Mouse (Mus musculus): ENCODE results near the gene Itih1. TPM values are rescaled to one million over a fixed set of nuclear protein-coding genes. Genes with fewer than 3 reads are reported as not detected.

Itih1 gene
- total RNA-seq (2021) (1 to 10 TPM in 1 of 2 experiments, not detected in 1; 2.2 TPM), polyA plus RNA-seq (2012; rRNA removed) (0.37 TPM in 1 of 2 replicates, not detected in the other)
- long read RNA-seq, result 0 reads

DNA sequence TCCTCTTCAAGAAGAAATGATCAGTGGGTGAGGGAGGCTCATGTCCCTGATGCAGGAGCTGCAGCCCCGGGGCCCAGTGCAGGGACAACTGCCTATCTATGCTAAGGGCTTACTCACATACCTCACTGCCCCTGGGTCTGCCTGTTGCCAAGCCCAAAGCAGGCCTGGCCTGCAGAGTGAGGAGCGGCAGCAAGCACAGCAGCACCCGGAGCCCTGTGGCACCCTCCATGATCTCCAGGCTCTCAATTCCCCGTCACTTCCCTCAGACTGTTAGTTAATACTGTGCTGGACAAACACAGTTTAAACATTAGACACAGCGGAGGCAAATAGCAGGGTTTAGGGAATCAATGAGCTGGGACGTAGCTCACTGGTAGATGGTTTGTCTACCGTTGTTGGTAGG lies at the start of gene Itih1:
Itih1 (minus strand) TSS at position 252 of the 400 bp plus-strand sequence.
- no peak for DNase-seq

DNA sequence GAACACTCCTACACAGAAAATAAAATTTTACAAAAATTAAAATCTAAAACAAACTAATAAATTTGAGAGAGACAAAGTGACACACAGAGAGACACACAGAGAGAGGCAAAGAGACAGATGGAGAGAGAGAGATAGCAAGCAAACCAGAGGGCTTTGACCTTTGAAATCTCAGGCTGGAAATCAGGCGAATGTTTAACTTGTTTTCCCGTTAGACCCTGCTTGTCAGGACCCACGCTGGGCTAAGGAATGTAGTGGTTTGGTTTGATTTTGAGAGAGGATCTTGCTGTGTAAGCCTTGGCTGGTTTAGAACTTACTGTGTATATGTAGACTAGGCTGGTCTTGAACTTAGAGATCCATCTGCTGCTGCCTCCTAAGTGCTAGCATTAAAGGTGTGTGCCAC lies 33.1 kb upstream of the Itih1 start:
- no peak for DNase-seq

DNA sequence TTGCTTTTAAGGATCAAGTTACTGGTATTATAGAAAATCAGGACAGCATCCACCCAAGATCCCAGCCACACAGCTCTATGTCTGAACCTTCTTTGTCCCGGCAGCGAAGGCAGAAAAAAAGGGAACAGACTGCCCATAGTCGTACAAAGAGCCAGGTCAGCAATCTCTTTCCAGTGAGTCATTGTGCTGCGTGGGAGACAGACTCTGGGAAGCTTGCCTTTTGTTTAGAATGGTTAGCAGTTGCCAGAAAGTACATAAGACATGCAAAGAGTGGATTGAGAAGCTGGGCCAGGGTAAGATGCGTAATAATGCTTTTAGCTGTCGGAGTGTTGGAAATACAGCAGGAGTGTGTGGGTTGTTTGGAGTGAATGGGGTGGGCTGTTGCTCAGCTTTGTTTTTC lies 31.1 kb upstream of the Itih1 start:
- peak; percentile 53 for DNase-seq

DNA sequence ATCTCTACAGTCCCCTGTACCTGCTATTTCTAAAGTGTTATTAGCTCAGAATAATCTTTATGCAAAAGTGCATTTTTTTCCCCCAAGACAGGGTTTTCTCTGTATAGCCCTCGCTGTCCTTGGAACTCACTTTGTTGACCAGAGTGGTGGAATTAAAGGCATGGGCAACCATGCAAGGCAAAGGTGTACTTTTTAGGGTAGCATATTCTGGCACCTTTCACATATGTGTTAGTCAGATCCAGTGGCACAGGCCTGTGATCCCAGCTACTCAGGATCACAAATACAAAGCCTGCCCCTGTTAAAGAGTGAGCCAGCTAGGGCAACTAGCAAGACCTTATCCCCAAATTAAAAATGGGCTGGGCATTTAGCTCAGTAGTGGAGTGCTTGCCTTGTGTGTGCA lies 17.3 kb upstream of the Itih1 start:
- DNase-seq, result no peak

DNA sequence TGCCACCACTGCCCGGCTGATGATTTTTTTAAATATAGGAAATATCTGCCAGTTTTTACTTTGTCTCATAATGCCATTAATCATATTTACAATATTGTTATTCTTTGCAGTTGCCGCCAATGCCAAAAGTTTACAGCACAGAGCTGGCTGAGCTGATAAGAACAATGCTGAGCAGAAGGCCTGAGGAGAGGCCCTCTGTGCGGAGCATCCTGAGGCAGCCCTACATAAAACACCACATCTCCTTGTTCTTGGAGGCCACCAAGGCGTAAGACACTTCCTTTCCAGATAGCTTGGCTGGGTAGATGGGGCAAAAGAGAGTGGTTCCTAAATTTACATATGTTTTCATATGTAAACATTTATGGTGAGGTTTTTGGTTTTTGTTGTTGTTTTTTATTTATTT lies 15.9 kb upstream of the Itih1 start:
- DNase-seq, result no peak

DNA sequence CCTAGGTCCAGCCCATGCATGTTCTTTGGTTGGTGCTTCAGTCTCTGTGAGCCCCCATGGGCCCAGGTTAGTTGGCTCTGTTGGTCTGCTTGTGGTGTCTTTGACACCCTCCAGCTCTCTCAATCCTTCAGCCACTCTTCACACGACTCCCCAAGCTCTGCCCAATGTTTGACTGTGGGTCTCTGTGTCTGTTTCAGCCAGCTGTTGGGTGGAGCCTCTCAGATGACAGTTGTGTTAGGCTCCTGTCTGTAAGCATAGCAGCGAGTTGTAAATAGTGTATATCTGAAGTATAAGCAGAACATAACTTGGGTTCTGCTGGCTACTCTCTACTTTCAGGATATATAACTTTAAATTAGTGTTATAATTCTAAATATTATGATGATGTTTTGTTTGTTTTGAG lies 15.4 kb upstream of the Itih1 start:
- no peak for DNase-seq

DNA sequence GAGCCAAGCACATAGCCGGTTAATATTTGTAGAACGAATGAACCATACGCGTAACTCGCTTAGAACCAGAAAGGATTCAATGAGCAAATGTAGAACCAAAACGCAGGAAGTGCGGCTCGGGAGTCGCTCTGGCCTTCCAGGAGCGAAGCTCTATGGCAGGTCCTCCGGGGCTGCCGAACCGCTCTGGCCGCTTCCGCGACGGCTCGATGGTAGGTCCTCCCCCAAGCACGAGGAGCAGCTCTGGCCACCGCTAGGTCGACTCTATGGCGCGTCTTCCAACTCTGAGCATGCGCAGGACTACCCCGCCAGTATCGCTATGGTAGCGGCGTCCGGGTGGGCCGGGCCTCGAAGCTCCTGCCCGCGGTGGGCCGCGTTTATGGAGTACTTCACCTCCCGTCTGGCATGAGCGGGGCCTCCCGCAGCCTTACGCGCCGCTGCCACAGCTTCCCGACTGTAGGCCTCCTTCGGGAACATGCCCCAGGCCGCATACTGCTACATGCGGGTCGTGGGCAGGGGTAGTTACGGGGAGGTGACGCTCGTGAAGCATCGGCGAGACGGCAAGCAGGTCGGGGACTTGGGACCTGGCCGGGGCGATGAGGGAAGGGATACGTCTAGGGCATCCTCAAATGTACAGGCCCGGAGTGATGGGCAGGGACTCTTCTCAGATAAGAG lies 8.2 kb upstream of the Itih1 start, which contains the start of gene Nek4:
Nek4 (plus strand) TSS at position 224 of the 672 bp plus-strand sequence.
- DNase-seq, result peak; percentile 98

DNA sequence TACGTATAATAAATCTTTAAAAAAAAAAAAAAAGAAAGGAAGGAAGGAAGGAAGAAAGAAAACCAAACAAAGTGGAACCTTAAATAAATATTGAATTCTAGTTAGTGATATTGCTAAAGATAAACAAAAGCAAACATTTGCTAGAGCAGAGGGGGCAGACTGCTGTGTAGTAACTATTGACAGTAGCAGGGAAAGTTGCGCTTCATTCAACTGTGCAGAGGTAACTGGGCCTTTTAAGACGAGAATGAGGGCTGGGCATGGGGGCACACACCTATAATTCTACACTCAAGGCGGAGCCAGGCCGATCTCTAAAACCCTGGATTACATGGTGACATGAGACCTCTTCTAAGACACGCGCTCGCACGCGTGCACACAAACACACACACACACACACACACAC lies 6.9 kb upstream of the Itih1 start:
- DNase-seq, result no peak

DNA sequence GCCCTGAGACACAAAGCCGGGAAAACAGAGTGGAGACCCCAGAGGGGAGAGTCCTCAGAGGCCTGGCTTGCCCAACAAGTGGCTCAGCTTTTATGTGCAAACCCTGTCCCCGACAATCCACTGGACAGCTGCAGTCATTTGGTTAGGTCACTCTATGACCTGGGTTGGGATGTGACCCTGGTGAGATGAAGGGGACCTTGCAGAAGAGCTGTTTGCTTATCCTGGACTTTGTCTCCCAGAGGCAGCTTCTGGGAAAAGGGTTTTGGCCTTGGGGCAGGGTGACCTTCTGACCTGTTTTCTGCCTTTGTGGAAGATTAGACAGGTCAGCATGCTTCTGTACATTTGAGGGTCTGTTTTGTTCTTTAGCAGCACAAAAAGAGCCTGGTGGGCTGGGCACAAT lies 1.7 kb upstream of the Itih1 start:
- DNase-seq, result peak; percentile 34

DNA sequence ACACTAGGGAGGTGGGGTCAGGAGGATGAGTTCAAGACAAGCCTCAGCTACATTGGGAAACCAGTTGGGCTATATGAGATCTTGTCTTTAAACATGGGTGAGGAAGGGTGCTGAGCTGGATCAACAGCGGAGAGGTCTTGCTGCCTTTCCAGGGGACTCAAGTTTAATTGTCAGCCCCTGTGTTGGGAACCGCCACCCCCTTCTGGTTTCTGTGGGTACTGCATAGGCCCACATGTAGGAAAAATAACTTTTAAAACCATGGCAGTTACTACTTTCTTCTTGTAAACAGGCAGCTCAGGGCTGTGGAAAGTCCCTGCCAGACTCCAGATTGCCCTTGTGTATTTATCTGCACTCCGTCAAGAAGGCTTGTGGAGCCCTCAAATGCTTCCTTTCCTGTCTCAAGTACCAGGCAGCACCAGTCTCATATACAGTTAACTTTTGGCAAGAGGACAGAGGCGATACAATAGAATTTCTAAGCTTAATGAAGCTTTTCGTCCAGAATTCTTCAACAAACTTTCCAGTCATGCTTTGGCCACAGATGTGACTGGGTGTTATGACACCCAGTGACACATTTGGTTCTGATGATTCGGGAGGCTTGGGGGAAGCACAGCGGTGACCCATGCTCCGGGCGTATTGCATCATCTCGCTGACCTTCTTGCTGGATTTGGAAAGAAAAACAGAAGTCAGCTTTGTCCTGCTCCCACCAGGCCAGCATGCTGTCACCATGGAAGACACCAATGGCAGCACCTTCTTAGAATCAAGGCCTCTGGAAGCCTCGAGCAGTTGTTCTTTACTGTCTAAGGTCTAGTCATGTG lies 978 bp upstream of the Itih1 start:
- peak; percentile 87 for DNase-seq

DNA sequence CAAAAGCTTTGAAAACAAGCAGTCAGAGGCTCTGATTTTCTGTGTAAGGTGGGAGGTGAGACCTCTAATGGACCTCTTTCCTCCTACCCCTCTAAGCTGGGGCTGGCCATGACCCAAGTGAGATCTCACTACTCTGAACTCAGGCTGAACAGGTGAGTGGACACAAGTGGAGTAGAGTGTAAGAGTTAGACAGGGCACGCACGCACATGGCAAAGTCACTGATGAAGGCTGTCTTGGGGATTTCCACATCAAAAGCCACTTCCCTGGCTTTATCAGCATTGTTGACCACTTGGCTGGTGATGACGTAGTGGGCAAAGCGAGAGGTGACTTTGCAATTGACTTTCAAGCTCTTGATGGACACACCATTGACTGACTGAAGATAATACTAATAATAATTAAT lies 835 bp downstream of the Itih1 start:
- no peak for DNase-seq

DNA sequence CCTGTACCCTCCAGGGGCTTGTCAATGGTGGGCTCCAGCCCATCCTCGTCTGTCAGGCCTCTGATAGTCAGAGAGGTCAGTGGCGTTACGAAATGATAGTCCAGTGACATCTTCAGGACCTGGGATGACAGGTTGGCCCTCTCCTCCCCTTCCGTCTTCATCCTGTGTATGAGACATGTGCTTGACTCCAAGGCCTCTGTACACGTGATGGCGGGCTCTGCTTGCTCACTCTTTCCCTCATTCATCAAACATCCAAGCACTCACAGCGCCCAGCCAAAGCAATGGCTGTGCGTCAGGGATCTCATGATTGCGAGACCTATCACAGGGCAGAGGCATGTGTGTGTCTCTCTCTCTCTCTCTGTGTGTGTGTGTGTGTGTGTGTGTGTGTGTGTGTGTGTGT lies 9.7 kb downstream of the Itih1 start:
- DNase-seq, result peak; percentile 72

DNA sequence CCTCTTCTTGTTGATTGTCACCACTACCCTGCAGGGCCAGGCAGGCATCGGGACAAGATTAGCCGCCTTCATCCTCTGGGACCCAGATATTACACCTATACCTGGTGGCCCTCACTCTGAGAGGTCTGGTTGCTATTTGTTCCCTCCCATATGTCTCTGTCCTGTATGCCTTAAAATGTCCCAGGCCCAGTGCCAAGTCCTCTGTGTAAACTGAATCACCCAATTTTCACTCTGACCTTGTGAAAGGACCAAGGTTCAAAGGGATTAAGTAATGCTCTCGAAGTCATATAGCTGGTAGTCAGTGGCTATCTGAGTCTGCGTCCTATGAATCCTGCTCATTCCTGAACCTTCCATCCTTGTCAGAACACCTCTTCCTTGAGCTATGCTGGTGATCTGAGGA lies 12.7 kb downstream of the Itih1 start:
- peak; percentile 60 for DNase-seq

DNA sequence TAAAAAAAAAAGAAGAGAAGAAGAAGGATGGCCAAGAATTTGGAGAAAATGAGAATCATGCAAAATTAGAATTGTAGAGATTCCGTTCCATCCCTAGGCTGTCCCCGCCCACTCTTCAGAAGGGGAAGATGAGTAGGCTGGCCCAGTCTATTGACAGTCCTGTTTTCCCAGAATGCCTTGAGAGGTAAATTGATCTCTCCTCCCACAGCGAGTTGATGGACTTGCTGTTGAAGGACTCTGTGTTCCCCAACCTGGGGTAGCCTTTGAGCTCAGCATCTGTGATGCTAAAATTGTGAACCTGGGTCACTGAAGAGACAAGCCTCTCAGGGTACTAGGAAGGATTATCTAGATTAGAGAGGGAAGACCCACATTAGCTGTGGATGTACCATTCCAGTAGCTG lies 17.6 kb downstream of the Itih1 start:
- no peak for DNase-seq

DNA sequence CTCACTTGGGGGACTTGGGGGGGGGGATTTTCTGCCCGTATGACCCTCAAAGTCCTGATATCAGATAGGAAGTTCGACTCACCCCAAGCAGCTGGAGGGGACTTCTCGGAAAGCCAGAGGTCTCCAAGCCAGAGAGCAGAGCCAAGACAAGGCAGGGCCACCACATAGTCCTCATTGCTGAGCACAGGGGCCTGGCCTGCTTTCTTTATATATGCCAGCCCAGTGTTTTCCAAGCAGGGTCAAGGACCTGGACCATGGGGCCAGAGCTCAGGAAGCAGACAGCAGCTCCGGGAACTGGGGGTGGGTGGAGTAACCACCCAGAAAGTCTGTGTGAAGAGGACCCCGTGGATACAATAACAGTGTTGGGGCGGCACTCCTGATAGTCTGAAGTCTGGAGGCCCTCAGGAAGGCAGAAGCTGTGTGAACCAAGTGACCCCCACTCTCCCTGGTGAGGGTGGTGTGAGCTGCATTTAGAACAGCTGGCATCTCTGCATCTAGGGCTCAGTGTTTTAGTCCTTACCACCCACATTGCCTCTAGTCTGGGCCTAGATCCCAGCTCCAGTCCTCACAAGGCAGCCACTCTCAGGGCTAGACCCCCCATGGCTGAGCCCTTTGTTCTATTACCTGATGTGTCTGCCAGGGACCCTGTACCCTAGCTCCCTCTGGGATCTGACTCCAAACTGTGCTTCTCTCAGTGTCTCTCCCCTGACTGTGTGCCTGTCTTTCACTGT lies 19.5 kb downstream of the Itih1 start, which contains the start of gene Itih3:
Itih3 (minus strand) TSS at position 386 of the 731 bp plus-strand sequence.
- DNase-seq, result no peak

DNA sequence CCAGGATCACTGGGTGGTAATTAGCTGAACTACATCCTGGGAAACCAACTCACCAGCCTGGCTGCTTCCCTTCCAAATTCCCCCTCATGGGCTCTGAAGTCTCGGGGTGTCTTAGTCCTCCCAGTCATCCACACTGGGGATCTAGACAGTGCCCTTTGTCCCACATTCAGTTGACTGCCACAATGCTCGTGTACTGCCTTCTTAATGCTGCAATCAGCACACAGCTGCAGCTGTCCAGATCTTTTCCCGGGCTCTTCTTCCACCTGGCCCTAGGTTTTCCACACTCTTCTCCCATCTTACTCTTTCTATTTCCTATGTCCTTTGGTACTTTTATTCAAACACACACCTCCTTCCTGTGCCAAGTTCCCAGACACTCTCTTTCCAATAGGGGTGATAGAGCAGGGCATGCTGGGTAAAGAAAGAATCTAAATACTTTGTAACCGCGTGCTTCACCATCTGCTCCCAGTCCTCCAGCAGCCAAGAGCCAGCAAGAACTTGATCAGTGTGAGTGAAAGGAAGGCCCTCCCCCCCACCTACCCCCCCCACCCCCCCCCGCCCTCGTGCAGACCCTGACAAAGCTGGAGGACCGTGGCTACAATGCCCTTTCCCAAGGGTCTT lies 20.9 kb downstream of the Itih1 start:
- no peak for DNase-seq

DNA sequence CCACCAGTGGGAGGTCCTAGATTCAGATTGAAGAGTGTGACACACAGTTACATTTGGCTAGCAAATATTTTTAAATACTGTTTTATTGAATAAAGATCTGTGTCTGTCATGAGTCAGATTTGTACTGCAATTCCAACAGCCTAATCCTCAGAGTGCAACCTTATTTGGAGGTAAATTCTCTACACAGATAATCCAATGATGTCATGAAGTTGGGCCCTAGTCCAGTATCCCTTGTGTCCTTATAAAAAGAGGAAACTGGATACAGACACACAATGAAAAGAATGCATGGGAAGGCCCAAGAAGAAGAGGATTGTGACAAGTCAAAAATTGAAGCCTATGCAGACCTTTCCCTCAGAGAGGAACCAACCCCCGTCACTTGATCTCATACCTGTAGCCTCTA lies 26.6 kb downstream of the Itih1 start:
- no peak for DNase-seq

DNA sequence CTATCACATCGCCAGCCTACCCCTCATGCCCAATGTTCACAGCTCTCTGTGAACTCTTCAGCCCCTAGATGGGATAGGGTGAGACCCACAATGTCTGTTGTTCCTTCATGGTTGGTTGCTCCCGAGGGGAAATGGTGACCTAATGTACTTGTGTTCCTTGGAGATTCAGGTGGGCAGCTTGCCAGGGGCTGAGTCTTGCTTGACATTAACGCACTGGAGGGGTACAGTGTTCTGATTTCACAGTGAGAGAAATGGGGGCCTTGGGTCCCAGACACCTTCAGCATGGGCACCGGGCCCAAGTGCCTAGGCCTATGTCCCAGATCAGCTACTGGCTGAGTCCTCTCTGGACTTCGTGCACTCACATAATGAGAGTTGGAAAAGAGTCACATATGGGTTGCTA lies 29.7 kb downstream of the Itih1 start:
- DNase-seq, result no peak

DNA sequence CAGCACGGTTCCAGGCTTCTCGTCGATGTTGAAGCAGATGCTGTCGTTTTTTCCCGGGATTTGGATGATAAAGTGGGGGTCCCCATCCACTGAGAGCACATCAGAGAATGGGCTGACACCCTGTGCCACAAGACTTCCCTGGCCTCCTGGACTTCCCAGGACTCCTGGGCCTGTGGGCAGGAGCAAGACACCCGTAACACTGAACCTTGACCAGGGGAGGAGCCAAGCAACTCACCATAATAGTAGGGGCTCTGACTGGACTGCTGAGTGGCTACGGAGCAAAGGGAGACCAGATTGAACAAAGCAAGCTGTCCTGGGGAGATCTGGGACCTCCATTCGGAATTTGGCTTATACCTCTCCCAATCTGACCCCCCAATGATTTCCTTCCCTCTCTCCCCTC lies 30.4 kb downstream of the Itih1 start:
- DNase-seq, result no peak

DNA sequence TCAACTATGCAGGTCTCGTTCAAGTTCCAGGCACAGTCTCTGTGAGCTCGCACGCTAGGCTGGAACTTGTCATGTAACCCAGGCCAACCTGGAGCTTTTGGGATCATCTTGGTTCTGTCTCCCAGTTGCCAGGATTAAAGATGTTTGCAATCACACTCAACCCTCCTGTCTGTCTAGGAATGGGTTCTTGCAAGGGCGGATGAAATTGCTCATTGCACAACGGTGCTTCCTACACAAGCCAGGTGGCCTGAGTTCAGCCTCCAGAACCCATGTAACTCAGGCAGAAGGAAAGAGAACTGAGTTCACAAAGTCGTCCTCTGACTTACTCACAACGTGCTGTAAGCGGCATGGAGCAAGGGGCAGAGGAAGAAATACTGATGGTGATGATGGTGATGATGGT lies 31.9 kb downstream of the Itih1 start:
- DNase-seq, result no peak

DNA sequence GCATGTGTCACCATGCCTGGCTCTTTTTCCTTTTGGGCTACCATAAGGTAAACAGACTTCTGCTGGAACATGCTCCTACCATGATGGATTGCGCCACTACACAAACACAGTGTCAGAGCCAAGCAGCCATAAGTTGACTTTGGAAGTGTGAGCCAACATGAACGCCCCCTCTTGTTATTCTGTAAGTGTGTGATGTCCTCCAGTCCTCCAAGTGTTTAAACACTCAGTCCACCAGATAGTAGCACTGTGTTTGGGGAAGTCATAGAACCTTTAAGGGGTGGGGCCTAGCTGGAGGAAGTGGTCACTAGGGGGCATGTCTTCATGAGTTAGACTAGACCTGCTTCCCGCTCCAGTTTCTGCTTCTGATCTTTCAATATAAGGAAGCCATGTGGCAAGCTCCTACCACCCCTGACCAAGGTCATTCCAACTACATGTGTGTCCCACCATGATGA lies 35.2 kb downstream of the Itih1 start:
- DNase-seq, result no peak

DNA sequence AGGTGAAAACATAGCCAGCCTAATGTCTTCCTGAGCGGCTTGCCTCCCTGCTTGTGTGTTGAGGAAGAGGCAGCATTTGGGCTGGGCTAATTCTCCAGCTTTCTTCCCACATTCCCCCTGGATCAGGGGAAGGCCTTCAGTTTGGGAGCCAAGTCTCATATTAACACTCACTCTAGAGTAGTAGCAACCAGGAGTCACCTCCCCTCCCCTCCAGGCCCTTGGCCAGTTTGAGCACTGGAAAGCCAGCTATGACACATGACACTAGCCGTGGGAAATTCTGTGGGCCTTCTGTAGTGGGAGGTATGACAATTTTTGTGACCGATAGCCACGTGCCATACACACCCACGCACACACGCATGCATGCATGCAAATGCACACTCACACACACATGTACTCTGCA lies 37.1 kb downstream of the Itih1 start:
- no peak for DNase-seq
